Mouse (Mus musculus): ENCODE measurements around the gene Cyp4x1. TPM values are rescaled to one million over a fixed set of nuclear protein-coding genes. Genes with fewer than 3 reads are reported as not detected.

Gene Cyp4x1
- total RNA-seq, 2 experiments from 2014 or later: 7.3 to 7.8 TPM

GRCm38 (mm10) chr4:115093331-115093864 lies 40.7 kb downstream of the Cyp4x1 start:
- no peak for DNase-seq (ENCODE audit: extremely low spot score in 1 of 2, low spot score in 1 of 2)

GRCm38 (mm10) chr4:115091806-115092205 lies 42.3 kb downstream of the Cyp4x1 start:
- no peak for DNase-seq (ENCODE audit: extremely low spot score in 1 of 2, low spot score in 1 of 2)

GRCm38 (mm10) chr4:115090592-115090991 lies 43.5 kb downstream of the Cyp4x1 start:
- DNase-seq (ENCODE audit: extremely low spot score in 1 of 2, low spot score in 1 of 2): no peak

- DNase-seq (ENCODE audit: extremely low spot score in 1 of 2, low spot score in 1 of 2): no peak
Measured at GRCm38 (mm10) chr4:115088611-115089338, 45.3 kb downstream of the Cyp4x1 start, which contains the start of gene Pdzk1ip1. Pdzk1ip1 (plus strand) TSS chr4:115088708.

- DNase-seq (ENCODE audit: extremely low spot score in 1 of 2, low spot score in 1 of 2): no peak
Measured at GRCm38 (mm10) chr4:115086763-115087415, 47.2 kb downstream of the Cyp4x1 start.

GRCm38 (mm10) chr4:115086257-115086656 lies 47.8 kb downstream of the Cyp4x1 start:
- DNase-seq (ENCODE audit: extremely low spot score in 1 of 2, low spot score in 1 of 2): no peak

- peak; percentile 36 to 63 for DNase-seq (ENCODE audit: extremely low spot score in 1 of 2, low spot score in 1 of 2)
Measured at GRCm38 (mm10) chr4:115085522-115086095, 48.5 kb downstream of the Cyp4x1 start.

GRCm38 (mm10) chr4:115083031-115083430 lies 51.0 kb downstream of the Cyp4x1 start:
- DNase-seq (ENCODE audit: extremely low spot score in 1 of 2, low spot score in 1 of 2): no peak

- no peak for DNase-seq (ENCODE audit: extremely low spot score in 1 of 2, low spot score in 1 of 2)
Measured at GRCm38 (mm10) chr4:115079821-115080349, 54.2 kb downstream of the Cyp4x1 start.

- DNase-seq (ENCODE audit: extremely low spot score in 1 of 2, low spot score in 1 of 2): no peak
Measured at GRCm38 (mm10) chr4:115078892-115079820, 54.9 kb downstream of the Cyp4x1 start.

- no peak for DNase-seq (ENCODE audit: extremely low spot score in 1 of 2, low spot score in 1 of 2)
Measured at GRCm38 (mm10) chr4:115075204-115075915, 58.7 kb downstream of the Cyp4x1 start.

GRCm38 (mm10) chr4:115074789-115075188 lies 59.3 kb downstream of the Cyp4x1 start:
- no peak for DNase-seq (ENCODE audit: extremely low spot score in 1 of 2, low spot score in 1 of 2)

- no peak for DNase-seq (ENCODE audit: extremely low spot score in 1 of 2, low spot score in 1 of 2)
Measured at GRCm38 (mm10) chr4:115071668-115072067, 62.4 kb downstream of the Cyp4x1 start.

- DNase-seq (ENCODE audit: extremely low spot score in 1 of 2, low spot score in 1 of 2): no peak
Measured at GRCm38 (mm10) chr4:115063518-115064239, 70.4 kb downstream of the Cyp4x1 start.

- DNase-seq (ENCODE audit: extremely low spot score in 1 of 2, low spot score in 1 of 2): peak in 1 of 2 experiments; percentile 22
Measured at GRCm38 (mm10) chr4:115062875-115063517, 71.1 kb downstream of the Cyp4x1 start.

- no peak for DNase-seq (ENCODE audit: extremely low spot score in 1 of 2, low spot score in 1 of 2)
Measured at GRCm38 (mm10) chr4:115062540-115062874, 71.6 kb downstream of the Cyp4x1 start.

- DNase-seq (ENCODE audit: extremely low spot score in 1 of 2, low spot score in 1 of 2): no peak
Measured at GRCm38 (mm10) chr4:115060753-115061152, 73.3 kb downstream of the Cyp4x1 start.

- DNase-seq (ENCODE audit: extremely low spot score in 1 of 2, low spot score in 1 of 2): no peak
Measured at GRCm38 (mm10) chr4:115059871-115060270, 74.2 kb downstream of the Cyp4x1 start.

Measured in layer of hippocampus, postnatal 25 days (tissue).